Comparison of ENCODE assay signal across 20 mouse cellular contexts in the genomic region with DNA sequence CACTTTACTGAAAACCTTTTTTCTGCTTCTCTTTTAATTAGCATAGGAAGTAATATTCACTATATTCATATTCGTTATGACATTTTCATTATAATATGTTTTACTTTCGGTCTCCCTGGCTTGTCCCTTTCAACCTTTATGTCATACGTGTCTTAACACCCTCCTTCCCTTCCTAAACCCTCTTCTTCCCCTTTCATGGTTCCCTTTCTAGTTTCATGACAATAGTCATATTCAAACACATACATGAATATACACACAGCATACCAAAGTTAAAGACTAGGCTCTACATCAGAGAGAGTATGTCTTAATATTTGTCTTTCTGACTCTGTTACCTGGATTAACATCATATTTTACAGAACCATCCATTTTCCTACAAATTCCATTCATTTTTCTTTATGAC. TPM values are rescaled to one million over a fixed set of nuclear protein-coding genes. Genes with fewer than 3 reads are reported as not detected.
A peak's percentile ranks its signal among the peaks of the same experiment; 100 is the strongest.
DNase-seq lines count a peak whose midpoint lies in the region; ATAC-seq lines count a peak whose summit lies in the region.
"Had no signal": no experiment of that assay in that cellular context is flagged by ENCODE, and none has a peak within 500 bp of the region (broad histone marks: within the 10 kb centered on the region; RNA-seq: fewer than 3 reads in every experiment).

No protein-coding gene starts in this region.

- H3K9me3 ChIP-seq in liver, embryonic 15.5 days (replicated peaks): no peaks in the 10 kb centered on the region
- no peaks in the 10 kb centered on the region for H3K9me3 ChIP-seq in liver, embryonic 11.5 days (ENCODE audit: control insufficient read depth, low read length)
- H3K9me3 ChIP-seq: embryonic facial prominence, embryonic 13.5 days; forebrain, embryonic 12.5 days; G1E; heart, embryonic 15.5 days; hindbrain, embryonic 13.5 days had no signal

- H3K4me2 ChIP-seq in liver, embryonic 15.5 days: no peak overlapping the region
- no peak overlapping the region for H3K4me2 ChIP-seq in liver, embryonic 11.5 days
- H3K4me2 ChIP-seq: embryonic facial prominence, embryonic 13.5 days; forebrain, embryonic 12.5 days; heart, embryonic 11.5 days; heart, embryonic 15.5 days; hindbrain, embryonic 13.5 days had no signal

- H3K36me3 ChIP-seq in liver, embryonic 15.5 days (replicated peaks): no peaks in the 10 kb centered on the region
- H3K36me3 ChIP-seq in liver, embryonic 11.5 days (ENCODE audit: control insufficient read depth, insufficient read depth, low read length): no peaks in the 10 kb centered on the region
- H3K36me3 ChIP-seq: embryonic facial prominence, embryonic 13.5 days; forebrain, embryonic 12.5 days; G1E; heart, embryonic 15.5 days; hindbrain, embryonic 13.5 days had no signal

- H3K4me1 ChIP-seq in liver, embryonic 15.5 days (replicated peaks): peaks cover 33% of the 10 kb centered on the region
- peaks cover 10% of the 10 kb centered on the region for H3K4me1 ChIP-seq in liver, embryonic 11.5 days (replicated peaks; ENCODE audit: control insufficient read depth, insufficient read depth, low read length)
- H3K4me1 ChIP-seq: embryonic facial prominence, embryonic 13.5 days; forebrain, embryonic 12.5 days; hindbrain, embryonic 13.5 days had no signal

- no peaks in the 10 kb centered on the region for H3K27me3 ChIP-seq in liver, embryonic 15.5 days
- no peaks in the 10 kb centered on the region for H3K27me3 ChIP-seq in liver, embryonic 11.5 days (replicated peaks; ENCODE audit: control insufficient read depth, insufficient read depth, low read length)
- H3K27me3 ChIP-seq: embryonic facial prominence, embryonic 13.5 days; forebrain, embryonic 12.5 days; heart, embryonic 15.5 days; hindbrain, embryonic 13.5 days had no signal

- no peak for ATAC-seq in liver, embryonic 15.5 days (ENCODE audit: insufficient read depth)
- no peak for ATAC-seq in liver, embryonic 11.5 days (replicated peaks; ENCODE audit: low FRiP score)
- peak; percentile 55 for ATAC-seq in neutrophil, adult 5-6 weeks (ENCODE audit: extremely low read depth, insufficient number of reproducible peaks, low FRiP score, poor library complexity, severe bottlenecking)
- ATAC-seq: forebrain, embryonic 16.5 days had no signal

- H3K27ac ChIP-seq in liver, embryonic 15.5 days (replicated peaks): 0 out of 2 replicates have a peak overlapping the region, but pooled peaks have one; percentile 75
- no peak overlapping the region for H3K27ac ChIP-seq in liver, embryonic 11.5 days (ENCODE audit: low read depth, low read length)
- H3K27ac ChIP-seq: embryonic facial prominence, embryonic 13.5 days; forebrain, embryonic 12.5 days; heart, adult 2 months; heart, embryonic 15.5 days; hindbrain, embryonic 13.5 days had no signal

- no peak for DNase-seq in liver, embryonic 11.5 days (ENCODE audit: low spot score)
- peak; percentile 39 for DNase-seq in induced T-regulatory cell, adult 2 months (ENCODE audit: low read depth)
- DNase-seq in cerebellum, postnatal 36 days: no peak
- no peak for DNase-seq in kidney, adult 9 months
- DNase-seq: adrenal gland, adult 8-10 months; adrenal gland, postnatal 36 days; cerebellum, adult 8-10 months; cerebellum, postnatal 14 days; gastrocnemius, postnatal 10 days; heart, adult 2 months; heart, postnatal 14 days had no signal

- H3K9ac ChIP-seq in liver, embryonic 15.5 days: no peak overlapping the region
- no peak overlapping the region for H3K9ac ChIP-seq in liver, embryonic 11.5 days (ENCODE audit: low read depth, low read length)
- H3K9ac ChIP-seq: embryonic facial prominence, embryonic 13.5 days; forebrain, embryonic 12.5 days; heart, embryonic 15.5 days; hindbrain, embryonic 13.5 days had no signal

- no peak overlapping the region for H3K4me3 ChIP-seq in liver, embryonic 15.5 days (replicated peaks)
- no peak overlapping the region for H3K4me3 ChIP-seq in liver, embryonic 11.5 days (ENCODE audit: low read depth, low read length)
- H3K4me3 ChIP-seq: embryonic facial prominence, embryonic 13.5 days; forebrain, embryonic 12.5 days; heart, adult 2 months; heart, embryonic 15.5 days; hindbrain, embryonic 13.5 days had no signal

- 76% methylated on average over 3 of the region's 3 CpGs for WGBS in liver, embryonic 15.5 days (ENCODE audit: insufficient replicate concordance)
- WGBS in liver, embryonic 11.5 days: 89% methylated on average over 3 of the region's 3 CpGs

RNA-seq across cellular contexts. Expression of gene Nfkb1, which starts 28.6 kb away (rescaled TPM):
- polyA plus RNA-seq in liver, embryonic 15.5 days (2015; fragmentation: Nextera tagmentation; extraction: Ambion mirVana): 12.0 and 13.2 TPM in 2 replicates
- polyA plus RNA-seq in liver, embryonic 11.5 days (2014; fragmentation: Nextera tagmentation; extraction: Ambion mirVana): 27.8 and 29.4 TPM in 2 replicates
- 200 and 216 TPM in 2 replicates for total RNA-seq in neutrophil, adult 5-6 weeks (2017)
